Mouse (Mus musculus) thymus, postnatal 0 days (tissue): ENCODE results near the gene Rlbp1. TPM values are rescaled to one million over a fixed set of nuclear protein-coding genes. Genes with fewer than 3 reads are reported as not detected.
A peak's percentile ranks its signal among the peaks of the same experiment; 100 is the strongest.

ENCODE experiments used
- DNase-seq: peaks from one replicate; pipeline ENCODE4 v3.0.0-alpha.2; 2015; ENCODE audit warnings: low spot score
- polyA plus RNA-seq: library from polyadenylated mRNA; unstranded; fragments of >200 nt; fragmentation: Nextera tagmentation; extraction: Ambion mirVana; gene quantifications from 2 replicates; pipeline ENCODE4 v1.2.1, GENCODE M21; 2015

Gene Rlbp1
- 0.18 and 0.30 TPM in 2 replicates for polyA plus RNA-seq

GRCm38 (mm10) chr7:79386422-79387133 is at the start of gene Rlbp1:
TSS of gene Rlbp1 (minus strand) at chr7:79387048.
- DNase-seq: no peak

GRCm38 (mm10) chr7:79428243-79428642 is 41.4 kb upstream of the Rlbp1 start:
- no peak for DNase-seq

- DNase-seq: no peak
These were observed 39.0 kb upstream of the Rlbp1 start for GRCm38 (mm10) chr7:79425804-79426203.

- DNase-seq: no peak
These were observed 36.0 kb upstream of the Rlbp1 start for GRCm38 (mm10) chr7:79422876-79423275.

- DNase-seq: no peak
These were observed 33.1 kb upstream of the Rlbp1 start for GRCm38 (mm10) chr7:79419950-79420349.

GRCm38 (mm10) chr7:79414449-79415375 is 27.9 kb upstream of the Rlbp1 start:
- DNase-seq: no peak

GRCm38 (mm10) chr7:79400296-79400695 is 13.4 kb upstream of the Rlbp1 start:
- no peak for DNase-seq

- DNase-seq: no peak
These were observed 12.1 kb upstream of the Rlbp1 start for GRCm38 (mm10) chr7:79398971-79399370.

GRCm38 (mm10) chr7:79398426-79398825 is 11.6 kb upstream of the Rlbp1 start:
- no peak for DNase-seq

- no peak for DNase-seq
These were observed 10.7 kb upstream of the Rlbp1 start for GRCm38 (mm10) chr7:79397446-79397963.

- DNase-seq: no peak
These were observed 8.3 kb upstream of the Rlbp1 start for GRCm38 (mm10) chr7:79395186-79395585.

- no peak for DNase-seq
These were observed 7.8 kb upstream of the Rlbp1 start for GRCm38 (mm10) chr7:79394666-79395065.

- DNase-seq: no peak
These were observed 7.1 kb upstream of the Rlbp1 start for GRCm38 (mm10) chr7:79393924-79394323.

GRCm38 (mm10) chr7:79392860-79393513 is 6.1 kb upstream of the Rlbp1 start:
- DNase-seq: peak; percentile 46

GRCm38 (mm10) chr7:79391883-79392649 is 5.2 kb upstream of the Rlbp1 start, which contains the start of gene Fanci:
TSS of gene Fanci (plus strand) at chr7:79391929.
- peak; percentile 95 for DNase-seq

GRCm38 (mm10) chr7:79391471-79391870 is 4.6 kb upstream of the Rlbp1 start:
- DNase-seq: no peak

- DNase-seq: no peak
These were observed 3.4 kb upstream of the Rlbp1 start for GRCm38 (mm10) chr7:79390141-79390708.

- no peak for DNase-seq
These were observed 1.9 kb upstream of the Rlbp1 start for GRCm38 (mm10) chr7:79388671-79389206.

- no peak for DNase-seq
These were observed 1.1 kb upstream of the Rlbp1 start for GRCm38 (mm10) chr7:79387991-79388390.

GRCm38 (mm10) chr7:79387140-79387539 is 292 bp upstream of the Rlbp1 start:
- DNase-seq: no peak
